Mouse (Mus musculus): Measurements from ENCODE around the gene Kif12. TPM values are rescaled to one million over a fixed set of nuclear protein-coding genes. Genes with fewer than 3 reads are reported as not detected.

Kif12 gene
- polyA plus RNA-seq, 1 experiment from 2014 or later, result not detected

DNA sequence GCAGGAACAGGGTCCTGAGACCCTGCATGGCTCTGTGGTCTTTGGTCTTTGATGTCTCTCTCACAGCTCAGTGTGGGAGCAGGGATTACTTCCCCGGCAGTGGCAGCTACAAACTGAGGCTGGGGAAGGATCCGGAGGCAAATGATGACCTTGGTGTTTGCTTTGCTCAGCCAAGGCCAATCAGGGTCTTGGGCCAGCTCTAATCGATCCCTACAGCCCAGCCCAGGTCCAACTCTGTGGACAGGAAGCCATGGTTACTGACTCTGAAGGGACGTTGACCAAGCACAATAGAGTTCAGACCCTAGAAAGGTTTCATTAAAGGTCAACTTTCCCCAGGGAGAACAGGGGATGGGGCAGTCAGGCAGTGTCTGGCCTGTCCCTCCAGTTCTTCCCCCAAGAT is 17.9 kb downstream of the Kif12 start:
- Histone ChIP-seq H3K4me3 (ENCODE audit: low read depth, low read length) (no peak overlapping the region), H3K4me1 (ENCODE audit: control insufficient read depth, insufficient read depth, low read length) (no peaks in the 10 kb centered on the region), H3K27ac (ENCODE audit: low read depth, low read length) (no peak overlapping the region), H3K27me3 (ENCODE audit: control insufficient read depth, insufficient read depth, low read length) (no peaks in the 10 kb centered on the region), H3K9me3 (ENCODE audit: control insufficient read depth, low read length) (no peaks in the 10 kb centered on the region), H3K4me2 (ENCODE audit: low read depth) (no peak overlapping the region), H3K36me3 (ENCODE audit: control insufficient read depth, insufficient read depth, low read length) (no peaks in the 10 kb centered on the region), H3K9ac (ENCODE audit: low read length) (no peak overlapping the region)
- DNase-seq (ENCODE audit: low spot score) (no peak), ATAC-seq (ENCODE audit: insufficient read depth, low FRiP score, low TSS enrichment) (no peak)
- WGBS, result 68% methylated on average over 4 of the region's 4 CpGs

DNA sequence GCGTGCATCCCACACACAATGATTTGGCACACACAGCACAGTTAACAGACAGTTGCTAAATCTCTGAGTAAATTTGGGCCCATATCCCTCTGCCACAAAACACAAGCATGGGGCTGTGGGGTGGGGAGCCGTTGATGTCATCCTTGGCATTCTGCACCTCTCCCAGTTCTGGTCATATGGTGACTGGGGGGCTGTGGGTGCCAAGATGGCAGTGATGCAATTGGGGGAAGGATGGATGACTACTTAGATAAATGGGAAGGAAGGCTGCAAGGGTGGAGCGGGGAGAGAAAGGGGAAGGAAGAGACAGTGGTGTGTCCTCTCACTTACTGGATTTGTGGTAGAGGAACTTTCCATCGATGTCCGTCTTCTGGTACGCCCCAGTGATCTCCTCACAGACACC is 20.8 kb downstream of the Kif12 start:
- 92% methylated on average over 6 of the region's 6 CpGs for WGBS
- no peak for DNase-seq (ENCODE audit: low spot score)
- no peak overlapping the region for H3K4me3 ChIP-seq (ENCODE audit: low read depth, low read length)

DNA sequence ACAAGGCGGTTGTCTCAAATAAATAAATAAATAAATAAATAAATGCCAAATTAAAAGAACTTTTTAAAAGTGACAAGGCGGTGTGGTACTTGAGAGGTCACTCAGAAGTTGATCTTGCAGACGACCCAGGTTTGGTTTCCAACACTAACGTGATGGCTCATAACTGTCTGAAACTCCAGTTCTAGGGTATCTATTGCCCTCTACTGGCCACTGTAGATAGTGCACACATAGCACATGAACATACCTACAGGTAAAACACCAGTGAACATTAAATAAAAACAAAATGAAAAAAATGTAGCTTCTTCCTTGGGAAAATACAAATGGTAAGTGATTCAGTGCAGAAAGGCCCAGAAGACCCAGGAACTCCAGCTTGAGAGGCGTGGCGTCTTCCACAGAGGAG is 24.7 kb downstream of the Kif12 start:
- DNase-seq (ENCODE audit: low spot score) (no peak), ATAC-seq (ENCODE audit: insufficient read depth, low FRiP score, low TSS enrichment) (no peak)
- H3K4me1 ChIP-seq (ENCODE audit: control insufficient read depth, insufficient read depth, low read length), result no peaks in the 10 kb centered on the region
- H3K4me3 ChIP-seq (ENCODE audit: low read depth, low read length), result no peak overlapping the region
- H3K27me3 ChIP-seq (ENCODE audit: control insufficient read depth, insufficient read depth, low read length), result no peaks in the 10 kb centered on the region
- H3K9me3 ChIP-seq (ENCODE audit: control insufficient read depth, low read length), result no peaks in the 10 kb centered on the region
- H3K4me2 ChIP-seq (ENCODE audit: low read depth), result no peak overlapping the region
- H3K27ac ChIP-seq (ENCODE audit: low read depth, low read length), result no peak overlapping the region
- no peak overlapping the region for H3K9ac ChIP-seq (ENCODE audit: low read length)
- 90% methylated on average over 6 of the region's 6 CpGs for WGBS
- no peaks in the 10 kb centered on the region for H3K36me3 ChIP-seq (ENCODE audit: control insufficient read depth, insufficient read depth, low read length)

More for the DNA sequence above, 20.8 kb downstream of the Kif12 start:
- Histone ChIP-seq H3K27me3 (ENCODE audit: control insufficient read depth, insufficient read depth, low read length) (no peaks in the 10 kb centered on the region), H3K36me3 (ENCODE audit: control insufficient read depth, insufficient read depth, low read length) (no peaks in the 10 kb centered on the region), H3K9ac (ENCODE audit: low read length) (no peak overlapping the region), H3K4me1 (ENCODE audit: control insufficient read depth, insufficient read depth, low read length) (no peaks in the 10 kb centered on the region), H3K4me2 (ENCODE audit: low read depth) (no peak overlapping the region), H3K27ac (ENCODE audit: low read depth, low read length) (no peak overlapping the region), H3K9me3 (ENCODE audit: control insufficient read depth, low read length) (no peaks in the 10 kb centered on the region)
- no peak for ATAC-seq (ENCODE audit: insufficient read depth, low FRiP score, low TSS enrichment)

DNA sequence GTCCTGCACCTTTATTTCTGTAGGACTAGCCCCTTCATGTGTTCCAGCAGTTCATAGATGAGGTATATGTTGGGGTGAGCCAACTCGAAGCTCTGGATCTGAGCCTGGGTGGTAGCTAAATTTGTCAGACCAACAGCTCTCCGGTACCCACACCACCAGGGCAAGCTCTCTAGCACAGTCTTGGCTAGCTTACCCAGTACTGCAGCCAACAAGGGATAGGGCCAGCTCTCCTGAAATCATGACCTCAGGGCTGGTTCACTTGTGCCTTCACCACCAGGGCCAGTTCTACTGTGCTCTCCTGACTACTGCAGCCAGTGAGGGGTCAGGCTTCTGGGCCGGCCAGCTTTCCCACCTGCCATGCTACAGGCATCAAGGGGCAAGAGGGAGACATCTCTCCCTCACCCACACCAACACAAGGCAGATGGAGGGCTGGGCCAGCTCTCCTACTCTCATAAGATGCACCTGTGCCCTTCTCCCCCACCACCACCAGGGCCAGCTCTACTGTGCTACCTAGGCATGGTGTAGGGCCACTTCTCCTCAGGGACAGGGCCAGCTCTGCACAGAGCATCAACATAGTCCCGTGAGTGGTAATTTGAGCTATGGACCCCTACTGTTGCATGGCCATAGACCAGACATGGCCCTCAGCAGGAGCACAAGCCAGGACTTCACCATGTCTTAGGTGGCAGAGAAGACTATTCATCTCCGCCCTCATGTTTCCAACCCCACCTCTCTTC is 41.9 kb downstream of the Kif12 start:
- ATAC-seq (ENCODE audit: insufficient read depth, low FRiP score, low TSS enrichment) (no peak), DNase-seq (ENCODE audit: low spot score) (no peak)
- Histone ChIP-seq H3K27ac (ENCODE audit: low read depth, low read length) (no peak overlapping the region), H3K27me3 (ENCODE audit: control insufficient read depth, insufficient read depth, low read length) (no peaks in the 10 kb centered on the region), H3K4me2 (ENCODE audit: low read depth) (no peak overlapping the region), H3K4me3 (ENCODE audit: low read depth, low read length) (no peak overlapping the region), H3K9me3 (ENCODE audit: control insufficient read depth, low read length) (no peaks in the 10 kb centered on the region), H3K36me3 (ENCODE audit: control insufficient read depth, insufficient read depth, low read length) (peaks cover 9% of the 10 kb centered on the region; the same call in 1 of the 2 replicates), H3K4me1 (ENCODE audit: control insufficient read depth, insufficient read depth, low read length) (no peaks in the 10 kb centered on the region), H3K9ac (ENCODE audit: low read length) (no peak overlapping the region)
- 87% methylated on average over 5 of the region's 5 CpGs for WGBS

DNA sequence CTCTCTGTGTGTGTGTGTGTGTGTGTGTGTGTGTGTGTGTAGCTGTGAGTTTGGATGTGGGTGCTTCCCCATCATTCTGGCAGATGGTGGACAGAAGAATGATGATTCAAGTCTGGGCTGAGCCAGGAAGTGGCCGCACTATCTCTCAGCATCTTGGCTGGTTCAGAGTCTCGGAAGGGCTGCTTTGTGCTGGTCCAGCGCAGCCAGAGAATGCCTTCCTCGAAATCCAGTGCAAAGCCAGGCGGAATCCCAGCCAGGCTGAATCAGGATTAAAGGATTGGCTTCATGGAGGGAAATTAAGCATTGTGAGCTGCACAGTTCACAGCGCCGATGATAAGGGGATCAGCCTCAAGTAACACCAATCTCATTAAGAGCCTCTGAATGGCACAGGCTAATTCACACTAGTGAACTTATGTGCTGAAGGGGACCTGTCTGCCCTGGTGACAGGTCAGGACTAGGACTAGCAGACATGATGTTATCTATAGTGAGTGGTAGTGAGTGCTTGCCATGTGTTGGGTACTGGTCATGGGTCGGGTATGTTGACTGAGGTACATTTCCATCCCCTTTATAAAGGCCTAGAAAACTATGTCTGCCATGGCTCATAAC is 47.0 kb downstream of the Kif12 start:
- Histone ChIP-seq H3K27me3 (ENCODE audit: control insufficient read depth, insufficient read depth, low read length) (no peaks in the 10 kb centered on the region), H3K4me1 (ENCODE audit: control insufficient read depth, insufficient read depth, low read length) (no peaks in the 10 kb centered on the region), H3K36me3 (ENCODE audit: control insufficient read depth, insufficient read depth, low read length) (peaks cover 7% of the 10 kb centered on the region), H3K9ac (ENCODE audit: low read length) (no peak overlapping the region), H3K4me3 (ENCODE audit: low read depth, low read length) (no peak overlapping the region), H3K9me3 (ENCODE audit: control insufficient read depth, low read length) (no peaks in the 10 kb centered on the region), H3K27ac (ENCODE audit: low read depth, low read length) (no peak overlapping the region), H3K4me2 (ENCODE audit: low read depth) (no peak overlapping the region)
- DNase-seq (ENCODE audit: low spot score) (no peak), ATAC-seq (ENCODE audit: insufficient read depth, low FRiP score, low TSS enrichment) (no peak)
- WGBS, result 93% methylated on average over 8 of the region's 8 CpGs

DNA sequence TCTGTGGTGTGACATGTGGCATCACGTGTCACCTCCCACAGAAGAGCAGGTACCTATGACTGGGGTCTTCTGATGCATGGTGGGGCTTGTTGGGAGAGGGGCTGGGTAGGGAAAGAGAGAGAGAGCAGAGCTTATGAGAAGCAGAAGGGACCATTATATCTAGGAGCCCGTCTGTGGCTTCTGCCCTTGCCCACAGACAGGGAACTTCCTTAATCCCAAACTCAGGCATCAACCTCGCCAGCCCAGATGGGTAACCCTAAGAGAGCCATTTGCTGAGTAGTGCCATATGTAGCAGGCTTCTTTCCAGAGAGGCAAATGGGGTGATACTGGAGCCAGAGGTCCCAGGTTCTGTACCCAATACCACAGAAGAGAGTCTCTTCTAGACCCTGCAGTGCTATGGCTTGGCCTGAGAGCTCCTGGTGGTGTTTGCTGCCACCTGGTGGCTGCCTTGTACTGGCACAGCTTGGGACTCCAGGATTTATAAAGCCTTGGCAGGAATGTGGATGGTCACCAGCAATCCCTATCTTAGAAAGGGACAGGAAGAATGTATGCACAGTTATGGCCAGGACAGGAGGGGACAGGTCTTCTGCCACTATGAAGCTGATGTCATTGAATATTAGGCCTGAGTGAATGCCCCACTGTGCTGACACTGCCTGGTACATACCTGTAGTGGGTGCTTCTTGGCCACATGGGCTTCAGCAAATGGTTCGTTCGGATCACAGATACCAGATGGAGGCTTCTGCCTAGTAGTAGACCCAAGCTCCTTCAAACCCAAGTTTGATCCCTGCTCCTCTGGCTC is 53.1 kb downstream of the Kif12 start:
- DNase-seq (ENCODE audit: low spot score) (peak; percentile 85), ATAC-seq (ENCODE audit: insufficient read depth, low FRiP score, low TSS enrichment) (peak; percentile 69)
- Histone ChIP-seq H3K4me3 (ENCODE audit: low read depth, low read length) (no peak overlapping the region), H3K27me3 (ENCODE audit: control insufficient read depth, insufficient read depth, low read length) (no peaks in the 10 kb centered on the region), H3K27ac (ENCODE audit: low read depth, low read length) (no peak overlapping the region), H3K9me3 (ENCODE audit: control insufficient read depth, low read length) (no peaks in the 10 kb centered on the region), H3K4me2 (ENCODE audit: low read depth) (no peak overlapping the region), H3K9ac (ENCODE audit: low read length) (no peak overlapping the region), H3K36me3 (ENCODE audit: control insufficient read depth, insufficient read depth, low read length) (peaks cover 11% of the 10 kb centered on the region), H3K4me1 (ENCODE audit: control insufficient read depth, insufficient read depth, low read length) (no peaks in the 10 kb centered on the region)
- 86% methylated on average over 5 of the region's 5 CpGs for WGBS

Other genes starting within 250 kb of the Kif12 start
- gene Zfp618, start 206.6 kb downstream of the Kif12 start, polyA plus RNA-seq (2014; fragmentation: Nextera tagmentation; extraction: Ambion mirVana), result 43.2 and 54.3 TPM in 2 replicates
- 0.57 and 0.60 TPM in 2 replicates for gene Ambp, start 17.3 kb downstream of the Kif12 start, polyA plus RNA-seq (2014; fragmentation: Nextera tagmentation; extraction: Ambion mirVana)
- gene Col27a1, start 41.9 kb upstream of the Kif12 start, polyA plus RNA-seq (2014; fragmentation: Nextera tagmentation; extraction: Ambion mirVana), result 3.5 and 4.0 TPM in 2 replicates
- gene Orm1, start 172.4 kb upstream of the Kif12 start, polyA plus RNA-seq (2014; fragmentation: Nextera tagmentation; extraction: Ambion mirVana), result not detected in 2 replicates
- gene Orm3, start 184.0 kb upstream of the Kif12 start, polyA plus RNA-seq (2014; fragmentation: Nextera tagmentation; extraction: Ambion mirVana), result not detected in 2 replicates
- gene Orm2, start 190.3 kb upstream of the Kif12 start, polyA plus RNA-seq (2014; fragmentation: Nextera tagmentation; extraction: Ambion mirVana), result not detected in 2 replicates
- 6.0 and 6.9 TPM in 2 replicates for gene Akna, start 231.2 kb upstream of the Kif12 start, polyA plus RNA-seq (2014; fragmentation: Nextera tagmentation; extraction: Ambion mirVana)